Mouse (Mus musculus) hematopoietic stem cell, adult 5-6 weeks (primary cell): ENCODE data around the gene Hist1h2be. TPM values are rescaled to one million over a fixed set of nuclear protein-coding genes. Genes with fewer than 3 reads are reported as not detected.
A peak's percentile ranks its signal among the peaks of the same experiment; 100 is the strongest.
"Not testable (repeated sequence)": the region's sequence is repeated elsewhere in the genome, so short reads cannot be mapped to it uniquely, and the experiment has no call there.

Experiments
- ATAC-seq, 2 experiments: fragments of 125-278 bp in 1 of 2; replicated peaks in 1 of 2; 2 replicates each; pipeline ENCODE4 v1.8.0; 2016 to 2017; ENCODE audit warnings: inconsistent platforms in 2 of 2, mild to moderate bottlenecking in 2 of 2, moderate number of reproducible peaks in 2 of 2, low read depth in 1 of 2, moderate TSS enrichment in 1 of 2; ENCODE audit not compliant: low FRiP score in 2 of 2, poor library complexity in 2 of 2, severe bottlenecking in 2 of 2, insufficient read depth in 1 of 2, low TSS enrichment in 1 of 2
- total RNA-seq: library from RNA; stranded (forward); fragments of 172-1452, 232-1000 nt; gene quantifications from 2 replicates; pipeline ENCODE4 v1.2.3, GENCODE M21; 2017

The Hist1h2be gene
- total RNA-seq, 1 experiment from 2014 or later = 51.7 TPM

DNA sequence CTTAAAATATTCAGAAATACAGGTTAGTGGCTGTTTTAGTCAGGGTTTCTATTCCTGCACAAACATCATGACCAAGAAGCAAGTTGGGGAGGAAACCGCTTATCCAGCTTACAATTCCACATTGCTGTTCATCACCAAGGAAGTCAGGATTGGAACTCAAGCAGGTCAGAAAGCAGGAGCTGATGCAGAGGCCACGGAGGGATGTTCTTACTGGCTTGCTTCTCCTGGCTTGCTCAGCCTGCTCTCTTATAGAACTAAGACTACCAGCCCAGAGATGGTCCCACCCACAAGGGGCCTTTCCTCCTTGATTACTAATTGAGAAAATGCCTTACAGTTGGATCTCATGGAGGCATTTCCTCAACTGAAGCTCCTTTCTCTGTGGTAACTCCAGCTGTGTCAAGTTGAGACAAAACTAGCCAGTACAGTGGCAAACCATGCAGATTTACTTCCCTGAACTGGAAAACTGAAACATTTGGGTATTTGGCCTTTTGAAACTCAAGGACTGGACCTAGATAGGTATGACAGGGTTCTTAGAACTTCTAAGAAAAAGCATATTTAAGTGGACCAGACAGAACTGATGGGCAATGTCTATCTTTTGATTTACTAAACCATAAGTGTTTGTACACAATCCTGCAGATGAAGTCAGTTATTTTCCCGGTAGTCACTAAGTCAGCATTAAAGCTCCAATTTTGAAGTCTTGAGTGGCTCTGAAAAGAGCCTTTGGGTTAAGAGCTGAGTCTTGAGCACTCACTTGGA lies 78.5 kb downstream of the Hist1h2be start:
- not testable (repeated sequence) for ATAC-seq

DNA sequence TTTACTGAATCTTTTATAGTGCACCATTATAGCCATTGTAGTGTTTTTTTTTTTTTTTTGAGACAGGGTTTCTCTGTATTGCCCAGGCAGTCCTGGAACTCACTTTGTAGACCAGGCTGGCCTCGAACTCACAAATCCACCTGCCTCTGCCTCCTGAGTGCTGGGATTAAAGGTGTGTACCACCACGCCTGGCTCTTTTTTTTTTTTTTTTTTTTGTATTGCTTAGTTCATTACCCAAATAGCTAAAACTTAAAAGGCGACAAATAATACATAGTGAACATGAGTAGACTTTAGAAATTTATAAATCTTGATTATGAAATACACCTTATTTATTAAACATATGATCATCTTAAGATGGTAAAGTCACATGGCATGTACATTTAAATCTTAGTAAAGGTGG lies 79.4 kb downstream of the Hist1h2be start:
- no peak for ATAC-seq

DNA sequence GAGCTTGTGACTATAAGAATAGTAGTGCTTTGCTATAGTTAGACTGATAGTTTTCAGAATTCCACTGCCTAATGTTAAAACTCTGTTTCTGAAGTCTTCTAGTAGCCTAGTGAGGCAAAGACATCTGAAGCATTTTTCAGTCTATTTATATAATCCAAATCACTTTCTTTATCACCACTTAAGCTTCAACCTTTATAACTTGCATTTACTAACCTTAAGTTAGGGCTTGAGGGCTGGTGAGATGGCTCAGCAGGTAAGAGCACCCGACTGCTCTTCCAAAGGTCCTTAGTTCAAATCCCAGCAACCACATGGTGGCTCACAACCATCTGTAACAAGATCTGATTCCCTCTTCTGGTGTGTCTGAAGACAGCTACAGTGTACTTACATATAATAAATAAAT lies 81.1 kb downstream of the Hist1h2be start:
- ATAC-seq = not testable (repeated sequence)

DNA sequence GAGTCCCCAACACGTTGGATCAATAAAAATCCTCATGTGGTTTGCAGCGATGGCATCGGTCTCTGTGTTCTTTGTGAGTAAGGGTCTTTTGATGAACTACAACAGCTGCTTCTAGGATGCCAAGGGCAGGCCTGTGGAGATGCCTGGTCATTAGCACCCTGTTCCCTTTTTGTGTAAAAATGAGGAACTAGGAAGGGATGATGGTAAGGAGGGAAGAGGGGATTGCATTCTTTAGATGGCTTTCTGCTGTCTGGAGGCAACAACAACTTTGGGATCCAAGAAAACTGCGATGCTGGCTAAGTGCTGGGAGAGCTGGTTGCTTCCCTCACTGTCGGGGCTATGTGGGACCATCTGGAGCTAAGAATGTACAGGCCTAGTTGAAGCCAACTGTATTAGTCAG lies 82.7 kb downstream of the Hist1h2be start:
- no peak for ATAC-seq

DNA sequence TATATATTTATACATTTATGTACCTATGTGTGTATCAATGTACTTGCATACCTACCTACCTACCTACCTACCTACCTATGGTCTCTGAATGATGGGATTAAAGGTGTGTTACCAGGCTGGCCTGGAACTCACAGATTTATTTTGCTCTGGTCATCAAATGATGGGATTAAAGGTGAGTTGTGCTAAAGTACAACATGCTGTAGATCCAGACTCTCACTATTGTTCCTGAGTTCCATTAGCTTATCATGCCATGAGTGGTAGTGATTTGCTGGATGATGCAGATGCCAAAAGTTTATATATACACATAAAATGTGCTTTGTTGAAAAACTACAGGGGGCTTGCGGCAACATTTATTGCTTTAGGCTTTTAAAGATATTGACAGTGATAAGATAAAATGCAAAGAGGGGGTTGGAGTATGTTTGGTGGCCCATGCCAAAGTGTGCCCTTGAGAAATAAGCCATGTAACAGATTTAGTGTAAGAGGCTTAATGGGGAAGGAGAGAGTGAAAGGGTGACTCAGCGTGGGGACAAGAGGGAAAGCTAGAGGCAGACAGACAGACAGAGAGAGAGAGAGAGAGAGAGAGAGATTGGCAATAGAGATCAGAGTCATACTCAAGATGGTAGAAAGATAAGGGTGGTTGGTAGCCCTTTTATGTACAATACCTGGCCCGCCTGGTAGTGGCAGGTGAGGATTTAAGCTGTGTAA lies 83.8 kb downstream of the Hist1h2be start:
- no peak for ATAC-seq

DNA sequence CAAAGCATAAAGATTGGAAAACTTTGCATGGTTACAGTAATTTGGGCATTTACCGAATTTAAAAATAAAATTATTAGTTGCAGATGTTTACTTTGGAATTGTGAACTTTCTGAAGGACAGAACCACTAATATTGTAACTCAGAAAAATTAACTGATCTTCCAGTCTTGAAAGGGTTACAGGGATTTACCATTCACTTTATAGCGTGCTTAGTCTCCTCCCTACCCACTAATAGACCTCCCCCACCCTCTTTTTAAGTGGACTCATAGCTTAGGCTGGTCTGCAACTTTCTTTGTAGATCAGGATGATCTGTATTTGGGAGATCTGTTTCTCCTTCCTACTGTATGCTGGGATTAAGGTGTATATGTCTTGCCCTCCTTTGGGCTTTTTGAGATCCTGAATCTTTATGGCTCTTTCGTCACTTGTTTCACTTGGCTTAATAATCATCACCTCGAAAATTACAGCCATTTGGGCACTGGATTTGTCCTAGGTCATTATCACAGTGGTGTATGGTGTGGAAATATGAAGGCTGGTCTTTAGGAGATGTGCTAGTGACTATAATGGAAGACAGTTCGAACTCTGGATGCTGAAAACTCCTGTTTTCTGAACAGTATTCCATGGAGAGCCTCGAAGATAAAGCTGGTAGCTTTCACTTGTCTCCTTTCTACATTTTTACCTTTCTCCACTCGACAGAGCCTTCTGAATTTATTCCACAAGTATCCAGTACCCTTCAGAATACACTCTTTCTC lies 84.7 kb downstream of the Hist1h2be start:
- no peak for ATAC-seq

DNA sequence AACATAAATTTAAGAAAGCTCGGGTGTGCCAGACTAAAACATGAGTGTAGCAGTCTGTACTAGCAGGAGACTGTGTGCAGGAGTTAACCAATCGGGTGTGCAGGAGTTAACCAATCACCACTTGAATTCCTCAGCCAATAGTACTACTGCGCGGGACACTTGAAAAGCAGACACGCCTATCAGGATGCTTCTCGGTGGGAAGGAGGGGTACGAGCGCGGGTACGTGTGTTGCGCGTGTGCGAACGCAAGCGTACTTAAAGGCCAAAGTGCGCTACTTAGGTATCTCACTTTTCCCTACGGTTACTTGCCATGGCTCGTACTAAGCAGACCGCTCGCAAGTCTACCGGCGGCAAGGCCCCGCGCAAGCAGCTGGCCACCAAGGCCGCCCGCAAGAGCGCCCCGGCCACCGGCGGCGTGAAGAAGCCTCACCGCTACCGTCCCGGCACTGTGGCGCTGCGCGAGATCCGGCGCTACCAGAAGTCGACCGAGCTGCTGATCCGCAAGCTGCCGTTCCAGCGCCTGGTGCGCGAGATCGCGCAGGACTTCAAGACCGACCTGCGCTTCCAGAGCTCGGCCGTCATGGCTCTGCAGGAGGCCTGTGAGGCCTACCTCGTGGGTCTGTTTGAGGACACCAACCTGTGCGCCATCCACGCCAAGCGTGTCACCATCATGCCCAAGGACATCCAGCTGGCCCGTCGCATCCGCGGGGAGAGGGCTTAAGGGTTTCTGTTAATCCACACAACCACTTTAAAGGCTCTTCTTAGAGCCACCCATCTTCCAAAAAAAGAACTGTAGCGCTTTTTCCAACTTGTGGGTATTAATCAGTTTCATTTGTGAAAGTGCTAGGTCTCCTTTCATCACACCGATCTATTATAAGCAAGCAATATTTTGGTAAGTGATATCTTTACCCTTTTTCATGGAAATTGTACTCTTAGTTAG lies 85.5 kb downstream of the Hist1h2be start, which contains the start of gene Hist1h3g:
Gene Hist1h3g, plus strand, starts transcription at position 286 of the 939 bp plus-strand sequence.
- peak; percentile 71 to 74 for ATAC-seq

DNA sequence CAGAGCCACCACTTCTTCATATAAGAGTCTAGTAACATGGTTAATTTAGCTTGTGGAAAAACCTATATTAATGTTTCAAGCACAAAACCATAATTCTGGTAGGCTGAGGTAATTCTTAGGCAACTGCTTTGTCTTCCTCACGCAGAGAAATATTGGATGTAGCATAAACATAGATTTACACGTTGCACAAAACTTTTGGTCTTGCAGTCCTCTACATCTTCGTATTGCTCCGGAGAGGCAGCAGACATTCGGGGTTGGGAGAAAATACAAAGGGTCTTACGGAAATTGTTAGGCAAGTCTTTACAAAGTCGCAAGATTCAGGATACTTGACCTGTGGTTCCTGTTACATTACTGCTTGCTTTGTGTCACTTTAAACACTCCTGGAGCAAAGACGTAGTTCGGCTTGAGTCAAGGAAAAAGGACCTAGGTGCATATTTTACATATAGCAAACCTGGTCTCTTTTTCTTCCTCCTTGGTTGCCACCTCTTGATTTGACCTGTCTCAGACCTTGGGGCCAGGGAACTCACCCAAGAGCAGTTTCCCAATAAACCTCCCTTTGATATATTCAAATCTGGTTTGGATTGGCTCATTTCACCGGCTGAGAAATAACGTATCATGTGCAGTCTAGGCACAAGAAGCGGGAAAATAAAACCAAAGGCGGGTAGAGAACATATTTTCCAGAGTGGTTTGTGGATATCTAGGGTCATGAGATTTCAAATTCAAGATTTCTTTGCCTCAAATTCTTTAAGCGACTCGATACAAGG lies 86.4 kb downstream of the Hist1h2be start:
- no peak for ATAC-seq

Other genes with a start within 250 kb of the Hist1h2be start
- 12.5 and 18.7 TPM in 2 replicates for gene Abt1, start 197.3 kb downstream of the Hist1h2be start, total RNA-seq
- gene Btn1a1, start 155.2 kb downstream of the Hist1h2be start, total RNA-seq = 0.20 TPM in 1 of 2 replicates, not detected in the other
- not detected in 2 replicates for gene Btn2a2, start 132.3 kb downstream of the Hist1h2be start, total RNA-seq
- 427 and 875 TPM in 2 replicates for gene Hist1h4h, start 90.1 kb downstream of the Hist1h2be start, total RNA-seq
- 1,050 and 1,435 TPM in 2 replicates for gene Hist1h2af, start 87.2 kb downstream of the Hist1h2be start, total RNA-seq
- 35.1 and 72.3 TPM in 2 replicates for gene Hist1h3g, start 85.7 kb downstream of the Hist1h2be start, total RNA-seq
- gene Hist1h2bh, start 77.7 kb downstream of the Hist1h2be start, total RNA-seq = 47.7 and 59.1 TPM in 2 replicates
- 45.4 and 80.4 TPM in 2 replicates for gene Hist1h3f, start 77.1 kb downstream of the Hist1h2be start, total RNA-seq
- 943 and 1,781 TPM in 2 replicates for gene Hist1h4f, start 69.5 kb downstream of the Hist1h2be start, total RNA-seq
- 39.0 and 69.9 TPM in 2 replicates for gene Hist1h1d, start 67.9 kb downstream of the Hist1h2be start, total RNA-seq
- 153 and 296 TPM in 2 replicates for gene Hist1h3e, start 58.8 kb downstream of the Hist1h2be start, total RNA-seq
- gene Hist1h2ae, start 49.9 kb downstream of the Hist1h2be start, total RNA-seq = 87.5 and 265 TPM in 2 replicates
- gene Hist1h2bg, start 49.7 kb downstream of the Hist1h2be start, total RNA-seq = 765 and 915 TPM in 2 replicates
- 223 and 278 TPM in 2 replicates for gene Hist1h2bf, start 46.9 kb downstream of the Hist1h2be start, total RNA-seq
- gene Hist1h2ad, start 46.7 kb downstream of the Hist1h2be start, total RNA-seq = 346 and 539 TPM in 2 replicates
- 76.7 and 84.0 TPM in 2 replicates for gene Hist1h3d, start 45.4 kb downstream of the Hist1h2be start, total RNA-seq
- gene Hist1h4d, start 39.5 kb downstream of the Hist1h2be start, total RNA-seq = 639 and 801 TPM in 2 replicates
- 102 and 170 TPM in 2 replicates for gene Hist1h1e, start 1.4 kb upstream of the Hist1h2be start, total RNA-seq
- 45.3 and 83.9 TPM in 2 replicates for gene Hist1h2ac, start 62.8 kb upstream of the Hist1h2be start, total RNA-seq
- 109 and 180 TPM in 2 replicates for gene Hist1h2bc, start 63.1 kb upstream of the Hist1h2be start, total RNA-seq
- gene Hist1h1t, start 74.7 kb upstream of the Hist1h2be start, total RNA-seq = not detected in 2 replicates
- gene Hist1h4c, start 77.3 kb upstream of the Hist1h2be start, total RNA-seq = 140 and 291 TPM in 2 replicates
- gene Hfe, start 89.7 kb upstream of the Hist1h2be start, total RNA-seq = 3.1 TPM in 2 replicates
- gene Hist1h1c, start 117.7 kb upstream of the Hist1h2be start, total RNA-seq = 345 and 598 TPM in 2 replicates
- 240 and 585 TPM in 2 replicates for gene Hist1h3c, start 124.5 kb upstream of the Hist1h2be start, total RNA-seq
- gene Hist1h2bb, start 125.6 kb upstream of the Hist1h2be start, total RNA-seq = 2,012 and 2,201 TPM in 2 replicates
- 1,198 and 1,437 TPM in 2 replicates for gene Hist1h2ab, start 130.0 kb upstream of the Hist1h2be start, total RNA-seq
- gene Hist1h3b, start 131.1 kb upstream of the Hist1h2be start, total RNA-seq = 224 and 348 TPM in 2 replicates
- gene Hist1h4b, start 135.9 kb upstream of the Hist1h2be start, total RNA-seq = 208 and 415 TPM in 2 replicates
- 237 and 336 TPM in 2 replicates for gene Hist1h4a, start 140.1 kb upstream of the Hist1h2be start, total RNA-seq
- gene Hist1h3a, start 141.3 kb upstream of the Hist1h2be start, total RNA-seq = 207 and 294 TPM in 2 replicates
- 1,426 and 1,487 TPM in 2 replicates for gene Hist1h1a, start 142.5 kb upstream of the Hist1h2be start, total RNA-seq
- gene Trim38, start 148.8 kb upstream of the Hist1h2be start, total RNA-seq = not detected in 2 replicates
- not detected in 2 replicates for gene Slc17a2, start 185.9 kb upstream of the Hist1h2be start, total RNA-seq
- gene Slc17a3, start 218.3 kb upstream of the Hist1h2be start, total RNA-seq = not detected in 2 replicates
- gene Slc17a1, start 246.6 kb upstream of the Hist1h2be start, total RNA-seq = not detected in 2 replicates